Mouse (Mus musculus): ENCODE measurements at regions not wholly inside any gene's neighbourhood (a gene's known extent, or its start where the extent isn't known, plus 50 kb on each side); places are given as distances from the start of the nearest gene placed in this dataset.

DNA sequence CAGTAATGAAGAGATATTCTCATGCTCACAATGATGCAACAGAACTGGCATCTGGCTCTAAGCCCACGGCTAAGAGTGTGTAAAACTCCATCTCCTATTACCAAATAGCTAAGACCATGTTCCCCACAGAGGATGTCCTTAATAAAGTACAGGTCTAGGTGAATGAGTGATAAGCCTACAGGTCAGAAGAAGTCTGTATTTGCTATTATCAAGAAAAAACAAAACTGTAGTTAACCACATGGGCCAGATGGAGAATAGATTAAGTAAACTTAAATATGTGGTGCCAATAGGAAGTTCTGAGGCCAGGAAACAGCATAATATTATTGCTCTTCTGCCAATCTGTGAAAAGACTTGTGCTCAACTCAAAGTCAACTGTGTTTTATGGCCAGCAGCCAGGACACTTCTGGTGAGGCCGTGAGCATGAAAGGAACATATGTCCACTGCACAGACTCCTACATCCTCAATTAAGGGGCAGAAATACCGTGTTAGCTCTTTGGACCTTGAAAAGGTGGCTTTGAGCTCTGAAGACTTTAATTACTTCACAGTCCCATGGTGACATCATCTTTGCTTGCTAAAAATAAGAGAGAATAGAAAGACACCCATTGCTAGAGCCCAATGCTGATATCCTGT is 549.1 kb upstream of the Dmac1 start:
- Histone ChIP-seq H3K27me3 (replicated peaks; ENCODE audit: control insufficient read depth, insufficient read depth, low read length) (no peaks in the 10 kb centered on the region), H3K4me3 (ENCODE audit: low read depth, low read length) (no peak overlapping the region), H3K4me1 (replicated peaks; ENCODE audit: control insufficient read depth, insufficient read depth, low read length) (no peaks in the 10 kb centered on the region), H3K9me3 (ENCODE audit: control insufficient read depth, low read length) (no peaks in the 10 kb centered on the region), H3K27ac (ENCODE audit: low read depth, low read length) (no peak overlapping the region), H3K36me3 (ENCODE audit: control insufficient read depth, insufficient read depth, low read length) (no peaks in the 10 kb centered on the region), H3K4me2 (no peak overlapping the region), H3K9ac (ENCODE audit: low read depth, low read length) (no peak overlapping the region)
- no peak for ATAC-seq (replicated peaks; ENCODE audit: low FRiP score)
- no peak for DNase-seq (ENCODE audit: low spot score)
- 79% methylated on average over 3 of the region's 3 CpGs for WGBS

DNA sequence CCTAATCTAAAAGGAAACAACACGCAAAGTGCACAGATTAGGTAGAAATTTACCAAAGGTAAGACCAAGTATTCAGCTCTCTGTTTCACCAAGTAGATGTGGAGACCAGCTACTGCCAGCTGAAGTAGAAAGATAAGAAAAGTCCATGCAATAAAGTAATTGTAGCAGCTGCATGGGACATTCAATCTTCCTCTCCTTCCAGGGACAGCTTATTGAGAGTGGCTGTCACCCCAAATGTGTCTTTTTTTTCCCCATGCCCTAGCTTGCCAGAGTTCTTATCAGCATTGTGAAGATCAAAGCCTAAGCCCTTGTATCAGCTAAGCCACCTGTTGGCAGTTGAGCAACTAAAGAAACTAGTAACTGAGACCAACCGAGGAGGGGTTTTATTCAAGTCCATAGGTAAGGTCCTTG is 541.1 kb upstream of the Dmac1 start:
- peak; percentile 33 for DNase-seq (ENCODE audit: low spot score)
- no peaks in the 10 kb centered on the region for H3K27me3 ChIP-seq (replicated peaks; ENCODE audit: control insufficient read depth, insufficient read depth, low read length)
- H3K4me1 ChIP-seq (replicated peaks; ENCODE audit: control insufficient read depth, insufficient read depth, low read length), result peaks cover 6% of the 10 kb centered on the region
- H3K9ac ChIP-seq (ENCODE audit: low read depth, low read length), result no peak overlapping the region
- WGBS, result 25% methylated on average over 2 of the region's 2 CpGs
- H3K36me3 ChIP-seq (ENCODE audit: control insufficient read depth, insufficient read depth, low read length), result no peaks in the 10 kb centered on the region
- H3K4me2 ChIP-seq, result peak overlapping the region; percentile 27; the same call in 1 of the 2 replicates
- H3K4me3 ChIP-seq (ENCODE audit: low read depth, low read length), result no peak overlapping the region
- no peaks in the 10 kb centered on the region for H3K9me3 ChIP-seq (ENCODE audit: control insufficient read depth, low read length)
- 0 out of 2 replicates have a peak overlapping the region, but pooled peaks have one; percentile 29 for H3K27ac ChIP-seq (ENCODE audit: low read depth, low read length)
- peak; percentile 82 for ATAC-seq (replicated peaks; ENCODE audit: low FRiP score)

DNA sequence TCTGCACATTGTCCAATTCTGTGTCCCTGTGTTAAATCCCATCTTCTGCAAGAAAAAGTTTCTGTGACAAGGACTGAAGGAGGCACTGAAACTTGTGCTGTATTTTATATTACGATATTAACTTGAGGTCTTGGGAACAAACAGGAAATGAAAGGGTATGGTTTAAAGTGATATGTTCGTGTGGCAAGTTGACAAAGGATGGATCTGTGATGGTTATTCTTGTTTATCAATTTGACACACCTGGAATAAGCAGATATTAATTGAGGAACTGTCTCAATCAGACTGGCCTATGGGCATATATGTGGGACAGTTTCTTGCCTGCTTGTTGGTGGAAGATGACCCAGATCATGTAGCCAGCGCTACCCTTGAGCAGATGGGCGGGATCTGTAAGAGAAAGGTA is 537.9 kb upstream of the Dmac1 start:
- Histone ChIP-seq H3K27ac (ENCODE audit: low read depth, low read length) (no peak overlapping the region), H3K36me3 (ENCODE audit: control insufficient read depth, insufficient read depth, low read length) (no peaks in the 10 kb centered on the region), H3K9me3 (ENCODE audit: control insufficient read depth, low read length) (no peaks in the 10 kb centered on the region), H3K4me2 (no peak overlapping the region), H3K4me1 (replicated peaks; ENCODE audit: control insufficient read depth, insufficient read depth, low read length) (peaks cover 6% of the 10 kb centered on the region), H3K4me3 (ENCODE audit: low read depth, low read length) (no peak overlapping the region), H3K9ac (ENCODE audit: low read depth, low read length) (no peak overlapping the region), H3K27me3 (replicated peaks; ENCODE audit: control insufficient read depth, insufficient read depth, low read length) (no peaks in the 10 kb centered on the region)
- no peak for DNase-seq (ENCODE audit: low spot score)
- no peak for ATAC-seq (replicated peaks; ENCODE audit: low FRiP score)
- 77% methylated on average over 4 of the region's 4 CpGs for WGBS

DNA sequence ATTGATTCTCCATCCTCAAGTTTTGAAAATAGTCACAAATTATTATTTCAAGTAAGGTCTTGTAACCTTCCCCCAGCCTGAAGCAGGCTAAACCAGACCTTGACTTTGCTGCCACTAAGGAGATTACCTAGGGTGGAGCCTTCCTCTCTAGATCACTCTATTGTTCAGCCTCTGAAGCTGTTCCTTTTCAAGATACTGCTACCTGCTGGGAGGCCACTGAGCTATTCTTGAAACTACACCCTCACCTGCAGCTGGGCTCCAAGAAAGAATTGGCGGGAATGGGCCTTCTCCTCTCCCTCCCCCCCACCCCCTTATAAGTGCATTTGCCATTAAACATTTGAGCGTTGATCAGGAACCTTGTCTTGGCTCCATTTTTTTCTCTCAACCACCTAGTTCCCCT is 534.2 kb upstream of the Dmac1 start:
- no peak for ATAC-seq (replicated peaks; ENCODE audit: low FRiP score)
- H3K4me1 ChIP-seq (replicated peaks; ENCODE audit: control insufficient read depth, insufficient read depth, low read length), result no peaks in the 10 kb centered on the region
- no peak overlapping the region for H3K9ac ChIP-seq (ENCODE audit: low read depth, low read length)
- WGBS, result 70% methylated on average over 2 of the region's 2 CpGs
- H3K4me3 ChIP-seq (ENCODE audit: low read depth, low read length), result no peak overlapping the region
- DNase-seq (ENCODE audit: low spot score), result no peak
- no peak overlapping the region for H3K27ac ChIP-seq (ENCODE audit: low read depth, low read length)
- no peaks in the 10 kb centered on the region for H3K36me3 ChIP-seq (ENCODE audit: control insufficient read depth, insufficient read depth, low read length)
- H3K9me3 ChIP-seq (ENCODE audit: control insufficient read depth, low read length), result no peaks in the 10 kb centered on the region
- H3K4me2 ChIP-seq, result no peak overlapping the region
- H3K27me3 ChIP-seq (replicated peaks; ENCODE audit: control insufficient read depth, insufficient read depth, low read length), result no peaks in the 10 kb centered on the region

DNA sequence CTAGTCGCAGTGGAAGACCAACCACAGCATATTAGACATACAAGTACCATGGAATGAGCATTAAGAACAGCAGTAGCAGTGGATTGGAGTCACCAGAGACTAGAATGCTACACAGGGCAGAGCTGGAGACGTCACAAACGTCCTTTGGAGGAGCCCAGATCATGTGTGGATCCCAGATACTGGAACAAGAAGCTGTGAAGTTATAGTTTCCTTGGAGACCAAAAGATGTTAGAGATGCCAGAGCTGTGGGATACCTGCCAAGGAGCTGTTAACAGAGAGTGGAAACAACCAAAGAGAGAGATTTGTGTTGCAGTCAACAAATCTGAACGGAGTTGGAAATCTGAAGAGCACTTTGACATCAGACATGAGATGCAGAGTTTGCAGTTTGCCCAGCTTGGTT is 523.8 kb upstream of the Dmac1 start:
- Histone ChIP-seq H3K27ac (ENCODE audit: low read depth, low read length) (no peak overlapping the region), H3K9ac (ENCODE audit: low read depth, low read length) (no peak overlapping the region), H3K4me3 (ENCODE audit: low read depth, low read length) (no peak overlapping the region), H3K36me3 (ENCODE audit: control insufficient read depth, insufficient read depth, low read length) (no peaks in the 10 kb centered on the region), H3K27me3 (replicated peaks; ENCODE audit: control insufficient read depth, insufficient read depth, low read length) (no peaks in the 10 kb centered on the region), H3K4me1 (replicated peaks; ENCODE audit: control insufficient read depth, insufficient read depth, low read length) (no peaks in the 10 kb centered on the region), H3K4me2 (no peak overlapping the region), H3K9me3 (ENCODE audit: control insufficient read depth, low read length) (no peaks in the 10 kb centered on the region)
- WGBS, result 76% methylated on average over 4 of the region's 4 CpGs
- ATAC-seq (replicated peaks; ENCODE audit: low FRiP score) (no peak), DNase-seq (ENCODE audit: low spot score) (no peak)

DNA sequence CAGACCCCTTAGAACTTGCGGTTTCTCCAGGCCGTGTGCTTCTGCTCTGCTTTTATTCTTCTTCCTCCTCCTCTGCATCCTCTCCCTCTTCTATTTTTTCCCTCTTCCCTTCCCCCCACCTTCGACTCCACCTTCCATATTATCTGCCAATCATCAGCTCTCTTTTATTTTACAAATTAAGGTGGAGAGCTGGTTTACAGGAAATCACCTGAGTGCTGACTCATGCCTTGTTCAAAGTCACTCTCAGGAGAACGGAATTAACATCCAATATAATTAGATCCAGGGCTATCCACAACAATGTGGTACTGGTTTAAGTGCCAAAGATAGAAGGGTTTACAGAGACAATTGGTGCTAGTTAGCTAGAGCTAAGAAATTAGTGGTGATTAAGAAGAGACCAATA is 523.1 kb upstream of the Dmac1 start:
- no peaks in the 10 kb centered on the region for H3K27me3 ChIP-seq (replicated peaks; ENCODE audit: control insufficient read depth, insufficient read depth, low read length)
- no peaks in the 10 kb centered on the region for H3K4me1 ChIP-seq (replicated peaks; ENCODE audit: control insufficient read depth, insufficient read depth, low read length)
- no peaks in the 10 kb centered on the region for H3K9me3 ChIP-seq (ENCODE audit: control insufficient read depth, low read length)
- no peak overlapping the region for H3K9ac ChIP-seq (ENCODE audit: low read depth, low read length)
- H3K27ac ChIP-seq (ENCODE audit: low read depth, low read length), result no peak overlapping the region
- no peak overlapping the region for H3K4me2 ChIP-seq
- no peak overlapping the region for H3K4me3 ChIP-seq (ENCODE audit: low read depth, low read length)
- no peak for ATAC-seq (replicated peaks; ENCODE audit: low FRiP score)
- no peaks in the 10 kb centered on the region for H3K36me3 ChIP-seq (ENCODE audit: control insufficient read depth, insufficient read depth, low read length)
- DNase-seq (ENCODE audit: low spot score), result no peak
- WGBS, result 81% methylated on average over 4 of the region's 4 CpGs

DNA sequence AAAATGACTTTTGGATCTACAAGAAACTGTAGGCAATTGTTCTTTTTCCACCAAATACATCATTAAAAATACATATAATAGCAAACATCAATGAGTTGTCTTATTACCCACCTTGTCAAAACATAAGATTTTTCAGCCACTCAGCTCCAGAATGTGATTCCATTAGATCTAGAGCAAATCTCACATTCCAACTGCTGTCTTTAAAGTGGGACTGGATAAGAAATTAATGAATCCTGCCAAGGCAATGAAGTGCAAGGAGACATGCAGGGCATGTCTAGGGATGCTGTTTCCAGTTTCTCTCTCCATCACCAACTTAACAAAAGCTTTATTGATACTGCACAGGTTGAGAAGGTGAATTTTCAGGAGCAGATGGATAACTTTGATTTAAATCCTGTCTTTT is 513.7 kb upstream of the Dmac1 start:
- no peaks in the 10 kb centered on the region for H3K36me3 ChIP-seq (ENCODE audit: control insufficient read depth, insufficient read depth, low read length)
- H3K4me1 ChIP-seq (replicated peaks; ENCODE audit: control insufficient read depth, insufficient read depth, low read length), result no peaks in the 10 kb centered on the region
- no peaks in the 10 kb centered on the region for H3K27me3 ChIP-seq (replicated peaks; ENCODE audit: control insufficient read depth, insufficient read depth, low read length)
- H3K9ac ChIP-seq (ENCODE audit: low read depth, low read length), result no peak overlapping the region
- no peak overlapping the region for H3K4me3 ChIP-seq (ENCODE audit: low read depth, low read length)
- no peak overlapping the region for H3K27ac ChIP-seq (ENCODE audit: low read depth, low read length)
- ATAC-seq (replicated peaks; ENCODE audit: low FRiP score), result no peak
- no peak overlapping the region for H3K4me2 ChIP-seq
- H3K9me3 ChIP-seq (ENCODE audit: control insufficient read depth, low read length), result no peaks in the 10 kb centered on the region
- DNase-seq (ENCODE audit: low spot score), result no peak

DNA sequence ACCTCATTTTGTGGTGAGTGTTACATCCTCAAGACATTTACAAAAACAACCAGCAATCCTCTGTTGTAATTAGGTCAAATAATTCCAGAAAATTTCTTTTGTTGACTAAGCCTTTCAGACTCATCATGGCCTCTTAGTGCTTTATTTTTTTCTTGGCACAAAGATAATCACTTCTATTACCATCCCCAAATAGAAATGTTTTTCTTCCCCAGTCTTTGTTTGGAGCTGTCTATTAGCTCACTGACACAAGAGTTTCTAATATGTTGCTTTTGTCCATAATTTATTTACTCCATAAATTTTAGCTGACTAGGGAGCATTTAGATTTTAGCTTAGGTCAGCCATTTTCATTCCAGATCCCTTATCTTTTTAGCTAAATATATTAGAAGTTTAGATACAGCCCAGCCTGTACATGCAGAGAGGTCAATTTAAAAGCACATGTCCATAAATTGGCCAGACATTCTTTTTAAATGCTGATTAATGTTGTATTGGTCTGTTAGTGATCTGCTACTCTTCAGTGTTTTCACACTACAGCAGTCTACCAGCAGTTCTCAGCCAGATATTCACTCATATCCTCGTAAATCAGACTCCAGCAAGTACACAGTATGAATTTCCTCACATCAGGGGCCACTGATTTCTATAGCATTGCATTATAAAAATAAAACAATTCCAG is 513.0 kb upstream of the Dmac1 start:
- Histone ChIP-seq H3K27me3 (replicated peaks; ENCODE audit: control insufficient read depth, insufficient read depth, low read length) (no peaks in the 10 kb centered on the region), H3K27ac (ENCODE audit: low read depth, low read length) (no peak overlapping the region), H3K9ac (ENCODE audit: low read depth, low read length) (no peak overlapping the region), H3K4me2 (no peak overlapping the region), H3K9me3 (ENCODE audit: control insufficient read depth, low read length) (no peaks in the 10 kb centered on the region), H3K4me1 (replicated peaks; ENCODE audit: control insufficient read depth, insufficient read depth, low read length) (no peaks in the 10 kb centered on the region), H3K36me3 (ENCODE audit: control insufficient read depth, insufficient read depth, low read length) (no peaks in the 10 kb centered on the region), H3K4me3 (ENCODE audit: low read depth, low read length) (no peak overlapping the region)
- ATAC-seq (replicated peaks; ENCODE audit: low FRiP score) (no peak), DNase-seq (ENCODE audit: low spot score) (no peak)
- 74% methylated on average over 1 of the region's 1 CpGs for WGBS

DNA sequence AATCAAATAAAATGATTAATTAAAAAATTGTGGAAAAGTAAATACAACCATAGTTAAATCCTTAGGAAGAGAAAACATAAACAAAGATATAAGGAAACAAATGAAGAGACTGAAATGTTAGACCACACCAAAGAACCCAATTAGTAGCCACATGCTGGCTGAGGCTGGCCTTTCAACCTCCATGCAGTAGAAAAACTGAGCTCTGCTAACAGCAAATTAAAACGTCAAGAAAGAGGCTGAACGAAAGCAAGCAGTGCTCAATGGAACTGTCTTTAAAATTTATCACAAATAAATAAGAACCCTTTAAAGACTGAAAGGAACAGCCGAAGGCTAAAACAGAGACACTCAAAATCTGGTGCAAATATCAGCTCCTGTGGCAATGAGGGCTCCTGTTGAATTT is 509.3 kb upstream of the Dmac1 start:
- no peak overlapping the region for H3K4me2 ChIP-seq
- WGBS, result 61% methylated on average over 3 of the region's 3 CpGs
- no peaks in the 10 kb centered on the region for H3K36me3 ChIP-seq (ENCODE audit: control insufficient read depth, insufficient read depth, low read length)
- no peak for DNase-seq (ENCODE audit: low spot score)
- H3K27me3 ChIP-seq (replicated peaks; ENCODE audit: control insufficient read depth, insufficient read depth, low read length), result no peaks in the 10 kb centered on the region
- no peak for ATAC-seq (replicated peaks; ENCODE audit: low FRiP score)
- no peaks in the 10 kb centered on the region for H3K4me1 ChIP-seq (replicated peaks; ENCODE audit: control insufficient read depth, insufficient read depth, low read length)
- no peak overlapping the region for H3K4me3 ChIP-seq (ENCODE audit: low read depth, low read length)
- H3K27ac ChIP-seq (ENCODE audit: low read depth, low read length), result no peak overlapping the region
- H3K9me3 ChIP-seq (ENCODE audit: control insufficient read depth, low read length), result no peaks in the 10 kb centered on the region
- H3K9ac ChIP-seq (ENCODE audit: low read depth, low read length), result no peak overlapping the region
